ENCODE assay signal across 13 mouse cellular contexts in the genomic region with DNA sequence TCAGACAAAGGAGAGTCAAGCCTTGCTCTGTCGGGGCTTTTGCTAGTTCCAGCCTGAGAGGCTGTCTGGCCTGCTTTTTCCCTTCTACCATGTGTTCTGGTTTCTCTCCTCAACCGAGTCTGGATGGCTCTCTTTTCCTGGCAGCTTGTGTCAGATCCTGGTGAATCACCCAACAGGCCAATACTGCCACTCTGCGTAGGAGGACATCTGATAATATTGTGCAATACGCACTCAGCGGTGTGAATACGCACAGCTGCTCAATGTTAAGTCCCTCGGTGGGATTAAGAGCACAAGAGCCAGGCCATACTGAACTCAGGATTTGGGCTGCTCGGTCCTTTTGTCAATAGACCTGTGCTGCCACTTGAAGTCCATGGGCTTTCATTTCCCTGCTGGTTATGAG. TPM values are rescaled to one million over a fixed set of nuclear protein-coding genes. Genes with fewer than 3 reads are reported as not detected.
DNase-seq lines count a peak whose midpoint lies in the region; TF ChIP-seq lines count a peak whose summit lies in the region.
"Had no signal": no experiment of that assay in that cellular context is flagged by ENCODE, and none has a peak within 500 bp of the region (broad histone marks: within the 10 kb centered on the region; RNA-seq: fewer than 3 reads in every experiment).

No protein-coding gene starts in this region.

- TF ChIP-seq CTCF in gastrocnemius, adult 2 months (IDR thresholded peaks at IDR 0.05): no peak
- TF ChIP-seq CTCF in kidney, adult 2 months (conservative IDR thresholded peaks at IDR 0.05; ENCODE audit: insufficient read depth, insufficient read length, low read depth, low read length): no peak

- peak overlapping the region; percentile 54; the same call in 1 of the 2 replicates for H3K27ac ChIP-seq in gastrocnemius, adult 2 months
- no peak overlapping the region for H3K27ac ChIP-seq in kidney, adult 2 months (ENCODE audit: insufficient read depth, low read depth, low read length)
- H3K27ac ChIP-seq: embryonic facial prominence, embryonic 12.5 days; hindbrain, embryonic 10.5 days; limb, embryonic 15.5 days; macrophage had no signal

- TF ChIP-seq POLR2A in kidney, adult 2 months (IDR thresholded peaks at IDR 0.05; ENCODE audit: low read depth, low read length): no peak

- H3K36me3 ChIP-seq in kidney, adult 2 months (ENCODE audit: control insufficient read depth, insufficient read depth, low read length): no peaks in the 10 kb centered on the region
- H3K36me3 ChIP-seq: embryonic facial prominence, embryonic 12.5 days; hindbrain, embryonic 10.5 days; limb, embryonic 15.5 days had no signal

- peak; percentile 56 for DNase-seq in gastrocnemius, adult 2 months
- no peak for DNase-seq in gastrocnemius, postnatal 36 days
- peak; percentile 63 for DNase-seq in lung, postnatal 36 days
- no peak for DNase-seq in lung, postnatal 14 days
- DNase-seq in adrenal gland, adult 8-10 months: peak; percentile 35
- peak; percentile 75 for DNase-seq in layer of hippocampus, adult 9-11 months
- no peak for DNase-seq in kidney, adult 2 months
- DNase-seq: cerebellum, adult 8-10 months; thymus, postnatal 25 days had no signal

- H3K4me1 ChIP-seq in kidney, adult 2 months (ENCODE audit: control insufficient read depth, insufficient read depth, low read length): no peaks in the 10 kb centered on the region

- 77% methylated on average over 8 of the region's 8 CpGs for WGBS in kidney, adult 2 months

- no peaks in the 10 kb centered on the region; the same call in 1 of the 2 replicates for H3K27me3 ChIP-seq in kidney, adult 2 months (replicated peaks; ENCODE audit: control insufficient read depth, insufficient read depth, low read length)
- H3K27me3 ChIP-seq: embryonic facial prominence, embryonic 12.5 days; limb, embryonic 15.5 days had no signal

- intact Hi-C loops in gastrocnemius, adult 2 months (cut with DNase I): no loop called here
- intact Hi-C loops in gastrocnemius, postnatal 36 days (cut with DNase I): no loop called here

- no peak overlapping the region for H3K4me3 ChIP-seq in gastrocnemius, adult 2 months
- no peak overlapping the region for H3K4me3 ChIP-seq in kidney, adult 2 months (ENCODE audit: insufficient read depth, low read depth, low read length)
- H3K4me3 ChIP-seq: embryonic facial prominence, embryonic 12.5 days; hindbrain, embryonic 10.5 days; limb, embryonic 15.5 days had no signal

RNA-seq across cellular contexts. Expression of a gene that starts 31.8 kb away (rescaled TPM):
- total RNA-seq in gastrocnemius, adult 2 months (2021): 10 to 100 TPM in 1 of 2 experiments, 1 to 10 TPM in 1; 6.9 to 13.8 TPM
- total RNA-seq in gastrocnemius, postnatal 36 days (2021): 10 to 100 TPM; 11.7 to 14.0 TPM
- 10 to 100 TPM; 32.1 to 51.5 (median 39.7) TPM for total RNA-seq in adrenal gland, adult 8-10 months (2022)
- polyA plus RNA-seq in kidney, adult 2 months (2012; rRNA removed): 5.2 and 5.5 TPM in 2 replicates

Comparison
In these comparisons a context has a peak if more than half of its experiments do, and no peak if none do; other contexts are left out.
1. DNase-seq: peak in gastrocnemius, adult 2 months (single experiment), lung, postnatal 36 days (single experiment), adrenal gland, adult 8-10 months (single experiment) and layer of hippocampus, adult 9-11 months (single experiment); none in gastrocnemius, postnatal 36 days (0 of 2), lung, postnatal 14 days (single experiment) and kidney, adult 2 months (single experiment).